9 mouse cellular contexts compared by ENCODE assay signal in genomic region chr8:123860386-123860785, GRCm38 (mm10). TPM values are rescaled to one million over a fixed set of nuclear protein-coding genes. Genes with fewer than 3 reads are reported as not detected.
A peak's percentile ranks its signal among the peaks of the same experiment; 100 is the strongest.
DNase-seq lines count a peak whose midpoint lies in the region; ATAC-seq and TF ChIP-seq lines count a peak whose summit lies in the region.
"Had no signal": no experiment of that assay in that cellular context is flagged by ENCODE, and none has a peak within 500 bp of the region (broad histone marks: within the 10 kb centered on the region; RNA-seq: fewer than 3 reads in every experiment).

No protein-coding gene starts in this region.

- no peak overlapping the region for H3K27ac ChIP-seq in cerebellum, adult 2 months (ENCODE audit: insufficient read depth, low read length)
- H3K27ac ChIP-seq in neural tube, embryonic 11.5 days (ENCODE audit: low read depth, low read length): no peak overlapping the region
- no peak overlapping the region for H3K27ac ChIP-seq in liver, embryonic 15.5 days (replicated peaks)

- H3K9ac ChIP-seq in neural tube, embryonic 11.5 days (ENCODE audit: low read length): no peak overlapping the region
- no peak overlapping the region for H3K9ac ChIP-seq in liver, embryonic 15.5 days

- no peak for TF ChIP-seq POLR2A in cerebellum, adult 2 months (IDR thresholded peaks at IDR 0.05; ENCODE audit: borderline replicate concordance, insufficient read depth, low read length)

- H3K27me3 ChIP-seq in cerebellum, adult 2 months (ENCODE audit: control insufficient read depth, insufficient read depth, low read length): no peaks in the 10 kb centered on the region
- peaks cover 18% of the 10 kb centered on the region for H3K27me3 ChIP-seq in neural tube, embryonic 11.5 days (ENCODE audit: control insufficient read depth, insufficient read depth, low read length)
- peaks cover 53% of the 10 kb centered on the region for H3K27me3 ChIP-seq in liver, embryonic 15.5 days

- DNase-seq in cerebellum, adult 2 months: no peak
- no peak for DNase-seq in cerebellum, adult 11 months
- DNase-seq in neural tube, embryonic 11.5 days (ENCODE audit: low spot score): no peak
- DNase-seq in neural tube, embryonic 10.5 days (ENCODE audit: extremely low spot score, low spot score): no peak
- no peak for DNase-seq in embryo, embryonic 9.5 days (ENCODE audit: extremely low spot score)
- DNase-seq in adrenal gland, adult (ENCODE audit: inconsistent age in 2 of 2, low spot score in 1 of 2): no peak
- no peak for DNase-seq in urinary bladder, postnatal 4 days (ENCODE audit: low spot score in 2 of 2)
- DNase-seq: cerebellum, adult 9-11 months had no signal

- WGBS in cerebellum, adult 2 months: 74% methylated on average over 4 of the region's 4 CpGs
- WGBS in neural tube, embryonic 11.5 days: 83% methylated on average over 4 of the region's 4 CpGs
- WGBS in liver, embryonic 15.5 days (ENCODE audit: insufficient replicate concordance): 56% methylated on average over 4 of the region's 4 CpGs

- H3K9me3 ChIP-seq in neural tube, embryonic 11.5 days (ENCODE audit: control insufficient read depth, low read length): no peaks in the 10 kb centered on the region
- no peaks in the 10 kb centered on the region for H3K9me3 ChIP-seq in liver, embryonic 15.5 days (replicated peaks)

- ATAC-seq in neural tube, embryonic 11.5 days (ENCODE audit: insufficient read depth, low FRiP score, low TSS enrichment): no peak
- ATAC-seq in liver, embryonic 15.5 days (ENCODE audit: insufficient read depth): no peak

- H3K4me3 ChIP-seq in cerebellum, adult 2 months (replicated peaks; ENCODE audit: insufficient read depth, low read depth, low read length): peak overlapping the region; percentile 99
- H3K4me3 ChIP-seq in neural tube, embryonic 11.5 days (ENCODE audit: low read depth, low read length): peak overlapping the region; percentile 93; the same call in 1 of the 2 replicates
- H3K4me3 ChIP-seq in liver, embryonic 15.5 days (replicated peaks): peak overlapping the region; percentile 84

- no peaks in the 10 kb centered on the region for H3K36me3 ChIP-seq in neural tube, embryonic 11.5 days (ENCODE audit: control insufficient read depth, insufficient read depth, low read length)
- no peaks in the 10 kb centered on the region for H3K36me3 ChIP-seq in liver, embryonic 15.5 days (replicated peaks)

- peaks cover 6% of the 10 kb centered on the region; the same call in 1 of the 2 replicates for H3K4me1 ChIP-seq in cerebellum, adult 2 months (ENCODE audit: control insufficient read depth, insufficient read depth, low read length)
- H3K4me1 ChIP-seq in neural tube, embryonic 11.5 days (ENCODE audit: control insufficient read depth, insufficient read depth, low read length): no peaks in the 10 kb centered on the region
- H3K4me1 ChIP-seq in liver, embryonic 15.5 days (replicated peaks): peaks cover 25% of the 10 kb centered on the region

- no peak for TF ChIP-seq CTCF in cerebellum, adult 2 months (IDR thresholded peaks at IDR 0.05; ENCODE audit: borderline replicate concordance, insufficient read depth, low read depth, low read length)

- H3K4me2 ChIP-seq in neural tube, embryonic 11.5 days (ENCODE audit: low read depth): no peak overlapping the region
- H3K4me2 ChIP-seq in liver, embryonic 15.5 days: peak overlapping the region; percentile 91

RNA-seq across cellular contexts. Expression of gene Ccsap, which starts 0.4 kb away (rescaled TPM):
- 19.6 and 23.5 TPM in 2 replicates for polyA plus RNA-seq in cerebellum, adult 2 months (2012; rRNA removed)
- 6.3 and 6.7 TPM in 2 replicates for polyA plus RNA-seq in neural tube, embryonic 11.5 days (2014; fragmentation: Nextera tagmentation; extraction: Ambion mirVana)
- 2.8 and 3.2 TPM in 2 replicates for polyA plus RNA-seq in liver, embryonic 15.5 days (2015; fragmentation: Nextera tagmentation; extraction: Ambion mirVana)

RNA-seq across cellular contexts. Expression of gene Acta1, which starts 34.2 kb away (rescaled TPM):
- 5.7 and 7.3 TPM in 2 replicates for polyA plus RNA-seq in cerebellum, adult 2 months (2012; rRNA removed)
- polyA plus RNA-seq in neural tube, embryonic 11.5 days (2014; fragmentation: Nextera tagmentation; extraction: Ambion mirVana): 90.2 and 95.2 TPM in 2 replicates
- 104 and 159 TPM in 2 replicates for polyA plus RNA-seq in liver, embryonic 15.5 days (2015; fragmentation: Nextera tagmentation; extraction: Ambion mirVana)

RNA-seq across cellular contexts. Expression of gene Rab4a, which starts 54.6 kb away (rescaled TPM):
- polyA plus RNA-seq in cerebellum, adult 2 months (2012; rRNA removed): 102 and 111 TPM in 2 replicates
- polyA plus RNA-seq in neural tube, embryonic 11.5 days (2014; fragmentation: Nextera tagmentation; extraction: Ambion mirVana): 66.1 and 71.4 TPM in 2 replicates
- polyA plus RNA-seq in liver, embryonic 15.5 days (2015; fragmentation: Nextera tagmentation; extraction: Ambion mirVana): 28.8 and 33.1 TPM in 2 replicates

Comparison
In these comparisons a context has a peak if more than half of its experiments do, and no peak if none do; other contexts are left out.
1. RNA of gene Acta1, which starts 34.2 kb away (polyA plus RNA-seq): 104 to 159 TPM in liver, embryonic 15.5 days and 90.2 to 95.2 TPM in neural tube, embryonic 11.5 days; 5.7 to 7.3 TPM in cerebellum, adult 2 months; every median in the first group is over 10 times any median in the second.
2. Peak in every context shown above with its lines, with median percentiles within 50 percentile points of each other: H3K4me3 ChIP-seq.